Mouse (Mus musculus) testis, postnatal 14 days (tissue): Measurements from ENCODE around the gene Cabp7.
A peak's percentile ranks its signal among the peaks of the same experiment; 100 is the strongest.
"Not testable (repeated sequence)": the region's sequence is repeated elsewhere in the genome, so short reads cannot be mapped to it uniquely, and the experiment has no call there.

Source experiments
- DNase-seq: peaks from one replicate; pipeline ENCODE4 v3.0.0; 2021; ENCODE audit warnings: low spot score

Gene Cabp7

DNA sequence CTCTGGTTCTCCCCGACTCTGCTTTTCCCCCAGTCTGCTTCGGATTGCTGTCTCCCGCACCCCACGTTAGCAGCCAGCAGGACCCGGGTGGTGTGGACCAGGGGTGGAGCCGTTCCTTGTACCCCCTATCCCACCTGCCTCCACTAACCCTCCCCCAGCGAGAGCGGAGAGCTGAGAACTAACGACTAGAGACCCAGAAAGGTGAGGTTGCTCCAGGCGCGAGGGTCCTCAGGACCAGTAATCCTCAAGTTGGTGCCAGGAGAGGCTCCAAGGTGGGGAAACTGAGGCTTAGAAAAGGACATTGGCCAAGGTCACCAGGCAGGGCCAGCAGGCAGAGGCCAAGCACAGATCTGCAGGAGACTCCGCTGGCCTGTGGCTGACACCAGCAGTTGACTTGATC lies 707 bp upstream of the Cabp7 start:
- DNase-seq: no peak

DNA sequence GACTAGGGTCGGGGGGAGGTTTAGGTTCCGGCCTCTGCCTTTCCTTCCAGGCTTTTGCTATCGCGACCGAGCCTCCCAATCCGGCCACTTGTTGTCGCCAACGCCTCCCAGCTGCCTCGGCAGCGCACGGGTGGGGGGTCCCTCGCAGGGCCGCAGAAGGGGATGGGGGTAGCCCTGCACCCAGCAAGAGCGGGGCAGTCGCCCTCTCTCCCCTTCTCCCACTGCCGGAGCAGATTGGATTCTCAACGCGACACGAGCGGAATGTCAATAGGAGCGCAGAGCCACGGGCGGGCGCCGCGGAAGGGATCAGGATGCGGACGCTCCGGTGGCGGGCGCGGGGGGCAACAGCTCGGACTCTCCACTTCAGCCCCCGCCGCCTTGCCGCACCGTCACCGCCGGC lies 609 bp downstream of the Cabp7 start:
- no peak for DNase-seq

DNA sequence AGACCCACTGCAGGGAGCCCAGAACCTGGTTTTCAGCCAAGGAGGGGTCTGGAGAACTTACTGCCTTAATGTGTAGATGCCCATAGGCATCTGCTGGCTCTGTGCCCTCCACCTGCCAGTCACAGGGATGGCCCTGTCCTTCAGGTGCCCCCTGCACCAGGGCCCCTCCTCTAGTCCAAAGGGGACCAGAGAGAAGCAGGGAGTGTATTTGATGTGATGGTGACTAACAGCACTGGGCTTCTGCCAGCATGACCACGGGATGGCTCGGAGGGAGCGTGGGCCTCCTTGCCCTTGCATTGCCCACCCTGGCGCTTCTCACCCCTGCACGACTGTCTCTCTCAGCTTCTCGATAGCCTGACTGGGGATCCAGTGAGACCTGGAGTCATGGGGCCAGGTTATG lies 1.9 kb downstream of the Cabp7 start:
- DNase-seq: no peak

DNA sequence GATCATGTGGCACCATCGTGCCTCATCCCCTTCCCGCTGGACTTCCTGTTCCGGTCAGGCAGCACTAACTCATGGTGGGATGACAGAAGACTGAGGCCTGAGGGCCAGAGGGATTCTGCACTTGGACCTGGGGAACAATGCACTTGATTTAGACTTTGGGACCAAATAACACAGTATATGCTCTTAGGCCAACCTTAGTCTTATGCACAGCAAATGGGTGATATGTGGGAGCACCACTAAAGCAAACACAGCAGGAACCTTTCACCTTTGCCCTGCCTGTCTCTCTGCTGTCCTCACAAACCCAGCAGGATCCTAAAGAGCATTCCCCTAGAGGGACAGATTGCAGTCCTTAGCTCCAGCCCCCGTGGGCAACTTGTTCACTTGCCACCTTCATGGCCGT lies 5.8 kb downstream of the Cabp7 start:
- DNase-seq: no peak

DNA sequence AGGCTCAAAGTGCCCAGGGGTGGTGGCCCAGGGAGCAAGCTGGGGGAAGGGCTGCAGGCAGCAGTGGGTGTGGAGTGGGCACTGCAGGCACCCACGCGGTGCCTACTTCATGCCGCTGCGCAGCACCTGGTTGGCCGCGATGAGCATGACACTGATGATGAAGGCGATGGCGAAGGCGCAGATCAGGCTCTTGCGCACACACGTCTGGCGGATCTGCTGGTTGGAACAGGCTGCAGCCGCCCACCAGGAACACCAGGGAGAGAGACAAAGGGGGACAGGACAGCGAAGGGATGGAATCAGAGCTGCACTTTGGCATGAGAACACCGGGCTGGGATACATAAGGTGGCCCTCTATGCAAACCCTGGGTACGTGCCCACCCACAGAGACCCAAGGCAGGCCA lies 7.9 kb downstream of the Cabp7 start:
- DNase-seq: no peak

DNA sequence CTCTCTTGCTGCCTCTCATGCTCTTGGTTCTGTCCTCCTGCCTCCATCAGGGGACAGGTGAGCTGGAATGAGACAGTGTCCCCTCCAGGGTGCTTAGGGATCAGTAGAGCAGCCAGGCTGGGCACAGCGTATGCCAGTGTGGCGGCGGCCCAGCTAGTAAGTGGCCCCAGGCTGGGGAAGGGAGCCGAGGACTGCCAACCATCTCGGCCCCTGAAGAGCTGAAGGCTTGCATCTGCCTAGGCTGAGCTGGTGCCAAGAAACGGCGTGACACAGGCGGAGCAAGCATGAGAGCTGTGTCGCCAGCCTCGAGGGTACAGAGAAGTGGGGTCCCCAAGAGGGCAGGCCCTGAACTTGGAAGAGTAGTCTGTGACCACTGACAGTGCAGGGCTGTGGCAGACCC lies 8.9 kb downstream of the Cabp7 start:
- no peak for DNase-seq

DNA sequence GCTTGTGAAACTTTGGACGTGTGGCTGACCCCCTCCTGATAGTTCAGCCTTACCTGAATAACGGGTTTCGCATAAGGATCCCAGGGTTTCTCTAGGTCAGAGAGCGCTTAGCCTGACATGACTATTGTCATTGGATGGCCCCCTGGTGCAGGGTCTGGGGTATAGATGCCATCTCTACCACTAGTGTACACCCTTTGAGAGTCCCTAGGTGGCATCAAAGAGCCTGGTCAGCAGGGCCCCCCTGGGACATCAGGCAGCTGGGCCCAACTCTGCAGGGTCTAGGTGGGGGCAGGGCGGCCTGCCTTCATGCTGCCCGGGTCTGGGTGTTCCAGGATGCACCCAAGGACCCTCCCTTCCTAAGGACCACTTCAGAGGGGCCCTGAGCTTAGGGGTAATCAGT lies 10.2 kb downstream of the Cabp7 start:
- DNase-seq: no peak

DNA sequence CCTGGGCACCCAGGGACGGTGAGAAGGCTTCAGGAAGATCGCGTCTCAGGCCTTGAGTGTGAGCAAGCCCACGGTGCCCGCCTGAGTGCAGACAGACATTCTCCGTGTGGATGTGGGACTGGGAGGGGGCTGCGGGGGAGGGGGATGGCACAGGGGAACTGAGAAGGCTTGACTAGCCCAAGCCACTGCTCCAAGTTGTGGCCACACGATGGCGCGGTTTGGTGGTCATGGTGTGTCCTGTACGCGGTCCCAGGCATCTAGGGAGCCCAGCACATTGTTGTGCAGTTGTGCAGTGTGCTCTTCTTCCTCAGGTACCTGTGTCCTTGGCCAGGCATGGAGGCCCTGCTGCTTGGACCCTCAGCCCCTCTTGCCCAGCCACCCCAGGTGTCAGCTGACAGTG lies 12.4 kb downstream of the Cabp7 start:
- DNase-seq: no peak

DNA sequence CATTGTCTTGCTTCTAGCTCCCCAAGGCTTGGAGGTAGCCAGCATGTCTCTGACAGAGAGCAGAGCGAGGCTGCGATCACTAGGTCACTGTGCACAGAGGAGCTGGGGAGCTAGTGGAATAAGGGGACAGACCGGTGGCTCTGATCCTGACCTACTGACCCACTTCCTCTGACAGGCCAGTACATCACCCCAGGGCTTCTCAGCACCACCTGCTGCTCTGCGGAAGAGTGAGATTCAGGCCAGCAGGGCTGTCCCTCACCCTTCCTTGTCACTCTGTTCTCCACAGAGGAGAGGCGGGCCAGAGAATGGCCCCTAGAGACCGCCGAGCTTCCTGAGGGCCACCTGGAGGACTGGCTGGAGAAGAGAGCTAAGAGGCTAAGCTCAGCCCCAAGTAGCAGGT lies 14.8 kb downstream of the Cabp7 start:
- no peak for DNase-seq

DNA sequence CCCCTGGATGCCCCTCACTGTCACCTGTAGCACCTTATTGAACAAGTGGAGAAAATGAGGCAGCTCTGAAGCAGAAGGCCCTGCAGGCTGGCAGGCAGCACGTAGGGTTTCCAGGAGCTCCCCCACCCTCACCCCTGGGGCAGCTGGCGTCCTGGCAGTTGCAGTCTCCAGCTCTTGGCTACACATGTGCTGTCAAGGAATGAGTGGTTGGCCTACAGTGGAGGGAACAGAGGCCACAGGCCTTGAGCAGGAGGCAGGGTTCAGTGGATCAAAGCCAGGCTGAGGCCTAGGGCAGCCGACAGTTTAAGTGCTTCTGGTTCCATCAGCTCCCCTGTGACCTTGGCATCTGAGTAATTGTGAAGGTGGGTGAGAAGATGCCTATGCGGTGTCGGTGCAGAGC lies 15.7 kb downstream of the Cabp7 start:
- no peak for DNase-seq

DNA sequence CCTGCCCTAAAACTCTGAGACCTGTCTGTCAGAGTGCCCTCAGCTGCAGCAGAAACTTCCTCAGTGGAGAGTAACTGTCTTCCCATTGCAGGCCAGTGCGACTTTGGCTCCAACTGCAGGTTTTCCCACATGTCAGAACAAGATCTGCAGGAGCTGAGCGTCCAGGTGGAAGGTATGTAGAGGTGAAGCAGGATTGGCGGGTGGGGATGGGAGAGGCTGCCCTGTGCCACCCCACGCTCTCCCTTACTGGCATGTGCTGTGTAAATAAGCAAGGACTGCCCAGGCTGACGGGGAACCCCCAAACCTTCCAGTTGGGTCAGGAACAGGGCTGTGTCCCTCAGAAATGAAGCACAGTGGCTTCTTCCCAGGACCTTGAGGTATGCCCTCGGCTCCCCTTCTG lies 16.5 kb downstream of the Cabp7 start:
- no peak for DNase-seq

DNA sequence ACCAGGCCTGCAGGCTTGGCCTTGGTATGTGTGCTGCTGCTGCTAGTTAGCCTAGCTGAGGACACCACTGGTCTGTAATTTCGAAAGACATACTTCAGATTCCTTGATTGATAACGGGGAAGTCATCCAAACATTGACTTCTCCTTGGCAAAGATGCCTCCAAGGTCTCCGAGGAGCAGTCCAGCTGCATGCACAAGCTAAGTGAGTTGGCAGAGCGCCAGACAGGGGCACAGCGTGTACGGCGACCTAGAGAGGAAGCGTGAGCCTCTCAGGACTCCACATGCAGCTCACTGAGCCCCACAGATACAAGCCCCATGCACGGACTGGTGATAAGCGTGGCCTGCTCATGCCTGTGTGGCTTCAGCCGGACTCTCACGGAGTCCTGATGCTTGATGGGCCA lies 17.0 kb downstream of the Cabp7 start:
- DNase-seq: peak; percentile 68

DNA sequence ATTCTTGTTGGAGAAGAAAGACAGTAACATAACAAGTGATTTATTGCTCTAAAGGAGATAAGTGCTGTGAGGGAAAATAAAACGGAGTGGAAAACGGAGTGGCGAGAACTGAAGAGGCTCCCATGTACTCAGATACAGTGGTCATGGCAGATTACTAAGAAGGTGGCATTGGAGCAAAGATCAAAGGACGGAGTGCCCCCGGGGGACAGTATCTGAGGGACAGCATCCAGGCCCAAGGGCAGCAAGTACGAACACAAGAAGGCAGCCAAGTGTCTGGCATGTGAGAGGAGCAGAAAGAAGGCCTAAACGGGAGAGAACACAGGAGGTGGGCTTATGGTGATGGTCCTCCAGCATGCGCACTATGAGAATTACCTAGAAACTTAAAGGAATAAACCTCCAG lies 24.9 kb downstream of the Cabp7 start:
- no peak for DNase-seq

DNA sequence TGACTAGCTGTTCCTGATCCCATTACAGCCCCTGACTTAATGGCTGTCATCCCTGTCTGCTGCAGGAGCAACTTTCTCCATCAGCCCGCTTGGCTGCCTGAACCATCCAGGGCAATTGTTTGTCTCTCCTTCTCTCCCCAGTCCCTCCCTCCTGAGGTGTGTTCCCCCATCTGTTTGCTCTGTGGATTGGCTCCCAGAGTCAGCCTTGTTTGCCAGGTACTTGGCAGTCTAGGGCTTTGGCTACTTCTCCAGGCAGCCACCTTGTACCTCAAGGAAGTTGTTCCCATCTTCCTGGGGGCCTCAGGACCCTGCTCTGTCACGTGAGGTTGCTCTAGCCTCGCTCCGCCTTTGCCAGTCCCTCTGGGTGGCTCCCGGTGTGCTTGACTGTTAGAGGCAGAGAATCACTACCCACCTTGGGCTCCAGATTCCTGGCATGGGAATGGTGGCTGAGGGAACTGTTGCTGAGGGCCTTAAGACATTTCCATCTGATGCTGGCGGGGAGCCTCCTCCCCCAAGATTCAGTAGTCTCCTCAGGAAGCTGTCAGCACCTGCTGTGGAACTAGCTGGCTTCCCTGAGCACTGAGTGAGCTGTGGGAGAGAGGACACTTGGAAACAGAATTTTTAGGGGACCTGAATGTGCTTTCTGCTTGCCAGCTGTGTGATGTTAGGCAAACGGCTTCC lies 25.5 kb downstream of the Cabp7 start:
- DNase-seq: no peak

DNA sequence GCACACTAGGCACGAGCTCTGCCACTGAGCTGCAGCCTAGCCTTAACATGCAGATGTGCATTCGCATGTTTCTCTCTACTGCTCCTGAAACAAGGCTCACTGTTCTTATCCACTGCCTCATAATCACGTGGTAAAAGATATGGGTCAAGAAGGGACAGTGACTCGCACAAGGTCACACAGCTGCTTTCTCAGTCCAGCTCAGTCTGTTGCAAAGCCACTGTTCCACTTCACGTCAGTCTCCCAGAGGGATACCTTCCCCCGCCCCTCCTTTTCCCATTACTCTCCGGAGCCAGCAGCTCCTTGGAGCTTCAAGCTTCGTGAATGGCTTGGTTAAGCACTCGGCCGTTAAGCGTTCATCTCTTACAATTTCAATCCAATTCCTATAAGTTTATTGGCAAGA lies 26.2 kb downstream of the Cabp7 start:
- DNase-seq: no peak

DNA sequence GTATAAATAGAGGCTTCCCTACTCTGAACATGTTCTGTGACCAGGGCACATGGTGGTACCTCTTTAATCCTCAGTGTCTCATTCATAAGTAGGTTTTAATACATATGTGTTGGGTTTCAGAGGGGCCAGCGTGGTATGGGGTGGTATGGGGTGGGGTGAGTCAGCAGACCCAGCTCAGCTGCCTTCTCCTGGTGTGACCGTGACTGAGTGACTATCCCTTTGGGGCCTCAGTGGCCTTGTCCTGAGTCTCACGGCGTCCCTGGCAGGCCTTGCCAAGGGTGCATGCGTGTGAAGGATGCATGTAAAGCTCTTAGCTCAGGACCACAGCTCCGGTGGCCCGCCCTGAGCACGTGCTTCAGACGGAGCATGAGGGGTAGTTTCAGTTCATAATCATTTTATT lies 26.6 kb downstream of the Cabp7 start:
- DNase-seq: no peak

DNA sequence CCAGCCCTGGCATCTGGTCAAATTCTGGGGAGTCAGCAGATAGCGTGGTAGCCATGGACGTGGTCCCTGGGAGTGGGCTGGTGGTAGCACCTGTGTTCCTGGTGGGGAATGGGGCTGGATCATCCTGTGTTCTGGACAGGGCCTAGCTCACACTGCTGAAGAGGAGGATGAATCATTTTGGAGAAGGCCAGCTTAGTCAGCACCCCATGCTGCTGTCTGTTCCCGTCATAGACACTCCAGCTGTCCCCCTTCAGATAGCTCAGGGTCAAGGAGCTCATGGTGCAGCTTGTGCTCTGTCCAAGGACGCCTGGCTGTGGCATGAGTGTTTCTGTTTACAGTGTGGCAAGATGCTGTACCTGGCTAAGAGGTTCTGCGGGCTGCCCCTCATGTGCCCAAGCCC lies 28.0 kb downstream of the Cabp7 start:
- DNase-seq: no peak

DNA sequence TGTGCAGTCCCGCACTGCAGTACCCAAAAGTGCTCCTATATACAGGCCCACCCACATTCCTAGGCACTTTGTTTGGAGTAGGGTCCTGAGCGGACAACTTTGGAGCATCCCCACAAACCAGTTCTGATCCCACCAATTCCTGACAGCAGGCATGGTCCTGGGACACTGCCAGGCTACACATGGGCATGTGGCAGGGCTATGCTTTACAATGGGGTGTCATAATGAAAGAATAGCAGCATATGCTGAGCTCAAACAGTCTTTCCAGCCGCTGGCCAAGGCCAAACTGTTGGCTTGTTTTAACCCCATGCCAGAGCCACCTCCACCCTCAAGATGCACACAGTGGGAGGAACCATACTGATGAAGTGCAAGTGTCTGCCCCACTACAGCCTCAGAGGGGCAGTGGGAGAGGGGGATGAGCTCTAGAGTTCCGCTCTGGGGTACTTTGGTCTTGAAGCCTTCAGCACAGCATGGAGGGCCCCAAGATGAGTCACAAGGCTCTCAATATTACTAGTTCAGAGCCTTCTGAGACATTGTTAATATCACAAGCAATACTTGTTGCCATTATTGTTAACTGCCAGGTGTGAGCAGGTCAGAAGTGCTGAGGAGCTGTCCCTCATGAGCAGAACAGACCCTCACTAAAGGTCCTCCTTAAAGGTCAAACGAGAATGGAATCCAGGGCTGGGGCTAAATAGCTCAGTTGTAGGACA lies 29.9 kb downstream of the Cabp7 start:
- no peak for DNase-seq

DNA sequence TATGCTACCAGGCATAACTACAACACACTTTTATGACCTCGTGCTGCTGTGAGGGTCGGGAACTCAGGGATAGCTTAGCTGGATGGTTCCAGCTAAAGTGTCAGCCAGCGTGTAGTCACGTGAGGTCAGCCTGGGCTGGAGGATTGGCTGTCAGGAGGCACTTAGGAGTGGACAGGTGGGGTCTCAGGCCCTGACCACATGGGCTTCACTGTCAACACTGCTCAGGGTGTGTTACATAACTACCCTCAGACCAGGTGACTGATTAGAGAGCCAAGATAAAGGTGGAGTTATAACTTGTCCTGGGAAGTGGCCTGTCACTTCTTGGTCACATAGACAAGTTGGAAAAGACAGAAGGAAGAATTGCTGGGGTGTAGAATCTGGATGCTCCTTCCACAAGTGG lies 31.0 kb downstream of the Cabp7 start:
- no peak for DNase-seq

DNA sequence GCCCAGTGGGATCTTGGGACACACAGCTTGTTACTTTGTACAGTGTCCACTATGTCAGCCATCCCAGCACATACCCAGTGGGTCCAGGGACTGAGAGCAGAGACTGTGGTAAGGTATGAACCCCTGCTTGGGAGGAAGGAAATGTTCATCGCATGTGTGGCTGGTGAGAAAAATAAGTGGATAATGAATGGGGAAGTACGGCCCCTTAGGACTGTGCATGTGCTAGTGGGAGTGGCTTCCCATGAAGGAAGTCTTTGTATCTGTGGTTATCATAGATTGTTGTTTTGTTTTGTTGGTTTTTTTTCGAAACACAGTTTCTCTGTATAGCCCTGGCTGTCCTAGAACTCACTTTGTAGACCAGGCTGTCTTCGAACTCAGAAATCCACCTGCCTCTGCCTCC lies 31.9 kb downstream of the Cabp7 start:
- no peak for DNase-seq

DNA sequence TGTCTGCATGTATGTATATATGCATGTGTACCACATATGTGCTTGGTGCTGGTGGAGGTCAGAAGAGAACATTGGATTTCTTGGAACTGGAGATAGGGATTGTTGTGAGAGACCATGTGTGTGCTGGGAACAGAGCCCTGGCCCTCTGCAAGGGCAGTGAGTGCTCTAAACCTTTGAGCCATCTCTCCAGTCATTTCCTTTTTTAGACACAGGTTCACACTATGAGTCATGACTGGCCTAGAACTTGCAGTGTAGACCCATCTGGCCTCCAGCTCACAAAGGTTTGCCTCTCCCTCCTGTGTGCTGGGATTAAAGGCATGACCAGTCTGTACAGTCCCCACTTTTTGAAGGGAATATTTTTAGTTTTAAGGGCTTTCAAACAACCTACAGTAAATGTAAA lies 33.8 kb downstream of the Cabp7 start:
- DNase-seq: no peak

DNA sequence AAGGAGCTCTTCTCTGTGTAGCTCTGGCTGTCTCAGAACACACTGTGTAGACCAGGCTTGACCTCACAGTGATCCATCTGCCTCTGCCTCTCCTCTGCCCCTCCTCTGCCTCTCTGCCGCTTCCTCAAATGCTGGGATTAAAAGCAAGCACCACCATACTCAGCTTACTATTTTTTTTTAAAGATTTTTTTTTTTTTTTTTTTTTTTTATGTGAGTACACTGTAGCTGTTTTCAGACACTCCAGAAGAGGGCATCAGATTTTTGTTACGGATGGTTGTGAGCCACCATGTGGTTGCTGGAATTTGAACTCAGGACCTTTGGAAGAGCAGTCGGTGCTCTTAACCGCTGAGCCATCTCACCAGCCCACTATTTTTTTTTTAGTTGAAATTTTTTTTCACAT lies 36.4 kb downstream of the Cabp7 start:
- DNase-seq: not testable (repeated sequence)

DNA sequence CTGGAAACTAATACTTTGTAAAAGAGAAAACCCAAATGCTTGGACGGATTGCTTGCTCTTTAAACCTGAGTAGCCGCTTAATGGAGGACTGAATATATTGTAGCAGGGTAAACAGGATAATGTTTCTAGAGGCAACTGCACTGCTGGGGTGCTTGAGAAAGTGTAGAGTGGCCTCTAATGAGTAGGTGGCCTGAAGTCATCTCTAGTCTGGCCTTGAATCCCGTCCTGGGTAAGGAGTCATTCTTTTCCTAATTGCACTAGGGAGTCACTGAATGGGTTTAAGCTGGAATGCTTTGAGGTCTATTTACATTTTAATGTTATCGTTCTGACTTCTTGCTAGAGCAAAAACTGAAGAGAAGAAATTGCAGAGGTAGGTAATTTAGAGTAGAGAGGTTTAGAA lies 41.4 kb downstream of the Cabp7 start:
- DNase-seq: no peak
